Mouse (Mus musculus) bone marrow, adult 2 months (tissue): ENCODE measurements at regions not wholly inside any gene's neighbourhood (a gene's known extent, or its start where the extent isn't known, plus 50 kb on each side); places are given as distances from the start of the nearest gene placed in this dataset.
"Not testable (repeated sequence)": the region's sequence is repeated elsewhere in the genome, so short reads cannot be mapped to it uniquely, and the experiment has no call there.

ENCODE experiments used
- CTCF ChIP-seq: fragments of 200-500 bp; IDR thresholded peaks from 2 replicates; pipeline ENCODE4 v1.5.1; 2011; ENCODE audit warnings: low read length, control low read depth; ENCODE audit not compliant: control insufficient read depth, insufficient read depth
- POLR2A ChIP-seq: fragments of 200-500 bp; IDR thresholded peaks from 2 replicates; pipeline ENCODE4 v1.6.1; 2011; ENCODE audit warnings: low read depth, mild to moderate bottlenecking, control low read depth, low read length, borderline replicate concordance; ENCODE audit not compliant: control insufficient read depth

DNA sequence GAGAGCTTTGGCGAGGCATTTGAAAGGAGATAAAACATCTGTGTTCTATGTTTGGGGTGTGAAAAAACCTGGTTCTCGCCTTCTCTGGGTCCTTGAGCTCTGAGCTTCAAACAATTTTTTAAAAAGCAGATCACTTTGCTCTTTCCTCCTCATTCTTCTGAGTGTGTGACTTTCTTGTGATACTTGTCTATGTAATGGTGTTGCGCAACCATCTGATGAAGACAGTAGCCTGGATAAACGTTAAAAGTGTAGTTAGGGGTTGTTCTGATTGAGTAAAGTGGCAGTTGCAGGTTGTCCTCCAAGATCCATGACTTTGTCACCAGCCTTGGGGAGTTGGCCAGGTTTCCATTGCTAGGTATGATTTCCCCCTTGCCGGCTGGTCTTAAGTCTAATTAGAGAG, 62.1 kb downstream of the Mterf1b start:
- not testable (repeated sequence) for TF ChIP-seq CTCF, POLR2A
